Comparison of ENCODE assay signal across 14 mouse cellular contexts in genomic region chr17:58923316-58923866, GRCm38 (mm10).
A peak's percentile ranks its signal among the peaks of the same experiment; 100 is the strongest.
DNase-seq lines count a peak whose midpoint lies in the region; ATAC-seq lines count a peak whose summit lies in the region.
"Had no signal": no experiment of that assay in that cellular context is flagged by ENCODE, and none has a peak within 500 bp of the region (broad histone marks: within the 10 kb centered on the region; RNA-seq: fewer than 3 reads in every experiment).

No protein-coding gene starts in this region.

- ATAC-seq in neural tube, embryonic 15.5 days (ENCODE audit: low FRiP score) = no peak
- peak; percentile 57; the same call in 1 of the 2 replicates for ATAC-seq in midbrain, embryonic 14.5 days (ENCODE audit: low FRiP score, low TSS enrichment)
- ATAC-seq in forebrain, embryonic 15.5 days (replicated peaks) = no peak

- H3K9me3 ChIP-seq in neural tube, embryonic 15.5 days (replicated peaks) = no peaks in the 10 kb centered on the region
- no peaks in the 10 kb centered on the region for H3K9me3 ChIP-seq in midbrain, embryonic 14.5 days (ENCODE audit: control insufficient read depth, low read length)
- H3K9me3 ChIP-seq in forebrain, embryonic 15.5 days = no peaks in the 10 kb centered on the region
- H3K9me3 ChIP-seq: forebrain, embryonic 12.5 days; liver, embryonic 15.5 days had no signal

- peaks cover 5% of the 10 kb centered on the region; the same call in 1 of the 2 replicates for H3K4me1 ChIP-seq in neural tube, embryonic 15.5 days
- 0 out of 2 replicates have a peak, but pooled peaks cover 5% of the 10 kb centered on the region for H3K4me1 ChIP-seq in midbrain, embryonic 14.5 days (ENCODE audit: control insufficient read depth, insufficient read depth, low read length)
- H3K4me1 ChIP-seq in forebrain, embryonic 15.5 days = 0 out of 2 replicates have a peak, but pooled peaks cover 2% of the 10 kb centered on the region

- no peak overlapping the region for H3K27ac ChIP-seq in neural tube, embryonic 15.5 days (replicated peaks)
- H3K27ac ChIP-seq in midbrain, embryonic 14.5 days (replicated peaks; ENCODE audit: low read depth, low read length) = no peak overlapping the region
- H3K27ac ChIP-seq in forebrain, embryonic 15.5 days (replicated peaks) = no peak overlapping the region
- H3K27ac ChIP-seq: forebrain, embryonic 12.5 days; liver, embryonic 15.5 days had no signal

- peak; percentile 21 for DNase-seq in neural tube, embryonic 10.5 days (ENCODE audit: extremely low spot score, low spot score)
- peak; percentile 70 to 71 for DNase-seq in adrenal gland, postnatal 36 days
- peak; percentile 54 for DNase-seq in midbrain, embryonic 14.5 days
- no peak for DNase-seq in thymus, postnatal 14 days
- DNase-seq in testis, postnatal 10 days (ENCODE audit: low spot score) = no peak
- DNase-seq: cerebellum, adult 11-12 months; cerebellum, postnatal 36 days; heart, adult 11 months; kidney, adult 9 months; lung, postnatal 14 days had no signal

- no peak overlapping the region for H3K4me2 ChIP-seq in neural tube, embryonic 15.5 days
- no peak overlapping the region for H3K4me2 ChIP-seq in midbrain, embryonic 14.5 days (ENCODE audit: low read length)
- H3K4me2 ChIP-seq in forebrain, embryonic 15.5 days (replicated peaks) = no peak overlapping the region
- H3K4me2 ChIP-seq: forebrain, embryonic 12.5 days had no signal

- H3K4me3 ChIP-seq in neural tube, embryonic 15.5 days (replicated peaks) = no peak overlapping the region
- no peak overlapping the region for H3K4me3 ChIP-seq in midbrain, embryonic 14.5 days (replicated peaks; ENCODE audit: low read depth, low read length)
- no peak overlapping the region for H3K4me3 ChIP-seq in forebrain, embryonic 15.5 days
- H3K4me3 ChIP-seq: forebrain, embryonic 12.5 days; liver, embryonic 15.5 days had no signal

- H3K36me3 ChIP-seq in neural tube, embryonic 15.5 days = no peaks in the 10 kb centered on the region
- no peaks in the 10 kb centered on the region for H3K36me3 ChIP-seq in midbrain, embryonic 14.5 days (ENCODE audit: control insufficient read depth, insufficient read depth, low read length)
- H3K36me3 ChIP-seq in forebrain, embryonic 15.5 days = no peaks in the 10 kb centered on the region
- H3K36me3 ChIP-seq: forebrain, embryonic 12.5 days; liver, embryonic 15.5 days had no signal

- no peaks in the 10 kb centered on the region for H3K27me3 ChIP-seq in neural tube, embryonic 15.5 days (replicated peaks)
- no peaks in the 10 kb centered on the region for H3K27me3 ChIP-seq in midbrain, embryonic 14.5 days (ENCODE audit: control insufficient read depth, insufficient read depth, low read length)
- H3K27me3 ChIP-seq in forebrain, embryonic 15.5 days = no peaks in the 10 kb centered on the region
- H3K27me3 ChIP-seq: forebrain, embryonic 12.5 days; liver, embryonic 15.5 days had no signal

- 59% methylated on average over 7 of the region's 7 CpGs for WGBS in neural tube, embryonic 15.5 days
- 27% methylated on average over 7 of the region's 7 CpGs for WGBS in midbrain, embryonic 14.5 days
- 86% methylated on average over 7 of the region's 7 CpGs for WGBS in forebrain, embryonic 15.5 days

- no peak overlapping the region for H3K9ac ChIP-seq in neural tube, embryonic 15.5 days (replicated peaks)
- H3K9ac ChIP-seq in midbrain, embryonic 14.5 days (replicated peaks; ENCODE audit: low read length) = no peak overlapping the region
- H3K9ac ChIP-seq in forebrain, embryonic 15.5 days (replicated peaks) = no peak overlapping the region
- H3K9ac ChIP-seq: forebrain, embryonic 12.5 days; liver, embryonic 15.5 days had no signal

Comparison
In these comparisons a context has a peak if more than half of its experiments do, and no peak if none do; other contexts are left out.
1. DNase-seq: peak in neural tube, embryonic 10.5 days (single experiment), adrenal gland, postnatal 36 days (2 of 2) and midbrain, embryonic 14.5 days (single experiment); none in thymus, postnatal 14 days (single experiment) and testis, postnatal 10 days (single experiment).